Mouse (Mus musculus) left cerebral cortex, postnatal 10 days (tissue): ENCODE measurements around the gene Rab22a. TPM values are rescaled to one million over a fixed set of nuclear protein-coding genes. Genes with fewer than 3 reads are reported as not detected.
"Not testable (repeated sequence)": the region's sequence is repeated elsewhere in the genome, so short reads cannot be mapped to it uniquely, and the experiment has no call there.

Source experiments
- DNase-seq, 2 experiments: peaks; one replicate each; pipeline ENCODE4 v3.0.0; 2021 to 2022; ENCODE audit warnings: low spot score in 2 of 2, mixed read lengths in 1 of 2; ENCODE audit errors: extremely low spot score in 1 of 2
- intact Hi-C: fragments of 180-260 bp; cut with DNase I; formaldehyde crosslinking; loops from one replicate; pipeline ENCODE4 v1.15.1; 2025
- total RNA-seq, 2 experiments: library from RNA; stranded (reverse); gene quantifications; 2 replicates each; pipeline ENCODE4 v1.2.3; 2021

Rab22a gene
- 10 to 100 TPM; 24.4 to 26.2 TPM for total RNA-seq

GRCm38 (mm10) chr2:173659057-173659925, at the start of gene Rab22a:
TSS of gene Rab22a (plus strand) at chr2:173659760.
- intact Hi-C loops = no loop called here
- peak; percentile 95 to 98 for DNase-seq

- intact Hi-C loops = no loop called here
- DNase-seq = no peak
Measured at GRCm38 (mm10) chr2:173615378-173616081, 44.0 kb upstream of the Rab22a start.

GRCm38 (mm10) chr2:173616156-173616555, 43.4 kb upstream of the Rab22a start:
- DNase-seq = no peak
- intact Hi-C loops = no loop called here

- no peak for DNase-seq
- intact Hi-C loops = no loop called here
Measured at GRCm38 (mm10) chr2:173619132-173619531, 40.4 kb upstream of the Rab22a start.

GRCm38 (mm10) chr2:173620645-173621044, 38.9 kb upstream of the Rab22a start:
- no peak for DNase-seq
- intact Hi-C loops = no loop called here

GRCm38 (mm10) chr2:173622173-173622601, 37.4 kb upstream of the Rab22a start:
- DNase-seq = no peak
- intact Hi-C loops = no loop called here

GRCm38 (mm10) chr2:173624667-173625066, 34.9 kb upstream of the Rab22a start:
- intact Hi-C loops = no loop called here

GRCm38 (mm10) chr2:173625786-173626185, 33.8 kb upstream of the Rab22a start:
- DNase-seq = no peak
- intact Hi-C loops = no loop called here

More at GRCm38 (mm10) chr2:173624667-173625066, 34.9 kb upstream of the Rab22a start:
- DNase-seq = no peak

GRCm38 (mm10) chr2:173634106-173634505, 25.5 kb upstream of the Rab22a start:
- intact Hi-C loops, DNase-seq: not testable (repeated sequence)

- intact Hi-C loops = no loop called here
- DNase-seq = no peak
Measured at GRCm38 (mm10) chr2:173641370-173641769, 18.2 kb upstream of the Rab22a start.

GRCm38 (mm10) chr2:173642262-173642999, 17.1 kb upstream of the Rab22a start:
- DNase-seq = no peak
- intact Hi-C loops = no loop called here

- DNase-seq = no peak
- intact Hi-C loops = no loop called here
Measured at GRCm38 (mm10) chr2:173647197-173647911, 12.2 kb upstream of the Rab22a start.

GRCm38 (mm10) chr2:173649762-173650161, 9.8 kb upstream of the Rab22a start:
- intact Hi-C loops = no loop called here
- DNase-seq = no peak

- intact Hi-C loops = no loop called here
- DNase-seq = no peak
Measured at GRCm38 (mm10) chr2:173653526-173653925, 6.0 kb upstream of the Rab22a start.

GRCm38 (mm10) chr2:173657736-173658135, 1.8 kb upstream of the Rab22a start:
- no peak for DNase-seq
- intact Hi-C loops = no loop called here

GRCm38 (mm10) chr2:173658517-173658916, 1.0 kb upstream of the Rab22a start:
- intact Hi-C loops = no loop called here
- DNase-seq = no peak

GRCm38 (mm10) chr2:173659926-173660684, 545 bp downstream of the Rab22a start:
- intact Hi-C loops = no loop called here
- peak in 1 of 2 experiments; percentile 17 for DNase-seq
